Mouse (Mus musculus): ENCODE data around the gene Crygc. TPM values are rescaled to one million over a fixed set of nuclear protein-coding genes. Genes with fewer than 3 reads are reported as not detected.
A peak's percentile ranks its signal among the peaks of the same experiment; 100 is the strongest.

The Crygc gene
- polyA plus RNA-seq, 1 experiment from 2014 or later = not detected

GRCm38 (mm10) chr1:65109756-65110435 is 36.4 kb upstream of the Crygc start:
- no peaks in the 10 kb centered on the region for H3K27me3 ChIP-seq (ENCODE audit: control insufficient read depth, insufficient read depth, low read length)
- H3K9ac ChIP-seq (ENCODE audit: low read depth, low read length) = no peak overlapping the region
- H3K9me3 ChIP-seq (replicated peaks; ENCODE audit: control insufficient read depth, low read length) = no peaks in the 10 kb centered on the region
- no peak overlapping the region for H3K27ac ChIP-seq (ENCODE audit: low read depth, low read length)
- H3K4me2 ChIP-seq = peak overlapping the region; percentile 19; the same call in 1 of the 2 replicates
- H3K36me3 ChIP-seq (ENCODE audit: control insufficient read depth, insufficient read depth, low read length) = no peaks in the 10 kb centered on the region
- ATAC-seq (replicated peaks; ENCODE audit: insufficient number of reproducible peaks, low FRiP score, low TSS enrichment) = no peak
- no peaks in the 10 kb centered on the region for H3K4me1 ChIP-seq (ENCODE audit: control insufficient read depth, insufficient read depth, low read length)
- no peak overlapping the region for H3K4me3 ChIP-seq (ENCODE audit: low read depth, low read length)
- 59% methylated on average over 25 of the region's 25 CpGs for WGBS (ENCODE audit: insufficient replicate concordance)

- Histone ChIP-seq H3K9ac (ENCODE audit: low read depth, low read length) (no peak overlapping the region), H3K4me3 (ENCODE audit: low read depth, low read length) (no peak overlapping the region), H3K4me1 (ENCODE audit: control insufficient read depth, insufficient read depth, low read length) (no peaks in the 10 kb centered on the region), H3K9me3 (replicated peaks; ENCODE audit: control insufficient read depth, low read length) (no peaks in the 10 kb centered on the region), H3K27me3 (ENCODE audit: control insufficient read depth, insufficient read depth, low read length) (no peaks in the 10 kb centered on the region), H3K4me2 (no peak overlapping the region), H3K36me3 (ENCODE audit: control insufficient read depth, insufficient read depth, low read length) (no peaks in the 10 kb centered on the region), H3K27ac (ENCODE audit: low read depth, low read length) (no peak overlapping the region)
- ATAC-seq (replicated peaks; ENCODE audit: insufficient number of reproducible peaks, low FRiP score, low TSS enrichment) = no peak
- WGBS (ENCODE audit: insufficient replicate concordance) = 85% methylated on average over 8 of the region's 8 CpGs
Measured at GRCm38 (mm10) chr1:65109196-65109595, 35.7 kb upstream of the Crygc start.

- no peak for ATAC-seq (replicated peaks; ENCODE audit: insufficient number of reproducible peaks, low FRiP score, low TSS enrichment)
- Histone ChIP-seq H3K9me3 (replicated peaks; ENCODE audit: control insufficient read depth, low read length) (no peaks in the 10 kb centered on the region), H3K4me3 (ENCODE audit: low read depth, low read length) (no peak overlapping the region), H3K36me3 (ENCODE audit: control insufficient read depth, insufficient read depth, low read length) (no peaks in the 10 kb centered on the region), H3K4me1 (ENCODE audit: control insufficient read depth, insufficient read depth, low read length) (no peaks in the 10 kb centered on the region), H3K27me3 (ENCODE audit: control insufficient read depth, insufficient read depth, low read length) (no peaks in the 10 kb centered on the region), H3K9ac (ENCODE audit: low read depth, low read length) (no peak overlapping the region), H3K4me2 (no peak overlapping the region), H3K27ac (ENCODE audit: low read depth, low read length) (no peak overlapping the region)
- WGBS (ENCODE audit: insufficient replicate concordance) = 82% methylated on average over 10 of the region's 10 CpGs
Measured at GRCm38 (mm10) chr1:65107654-65108279, 34.3 kb upstream of the Crygc start.

- ATAC-seq (replicated peaks; ENCODE audit: insufficient number of reproducible peaks, low FRiP score, low TSS enrichment) = no peak
- Histone ChIP-seq H3K27ac (ENCODE audit: low read depth, low read length) (no peak within 1 kb of the TSS), H3K27me3 (ENCODE audit: control insufficient read depth, insufficient read depth, low read length) (no peaks in the 10 kb centered on the region), H3K9ac (ENCODE audit: low read depth, low read length) (no peak within 1 kb of the TSS), H3K4me3 (ENCODE audit: low read depth, low read length) (no peak within 1 kb of the TSS), H3K36me3 (ENCODE audit: control insufficient read depth, insufficient read depth, low read length) (no peaks in the 10 kb centered on the region), H3K9me3 (replicated peaks; ENCODE audit: control insufficient read depth, low read length) (no peaks in the 10 kb centered on the region), H3K4me1 (ENCODE audit: control insufficient read depth, insufficient read depth, low read length) (no peaks in the 10 kb centered on the region), H3K4me2 (no peak within 1 kb of the TSS)
- WGBS (ENCODE audit: insufficient replicate concordance) = 79% methylated on average over 11 of the region's 11 CpGs
Measured at GRCm38 (mm10) chr1:65103273-65103672, 29.8 kb upstream of the Crygc start, which contains the start of gene Cryga. Cryga (minus strand) TSS chr1:65103373.

- no peak overlapping the region for H3K4me2 ChIP-seq
- H3K4me1 ChIP-seq (ENCODE audit: control insufficient read depth, insufficient read depth, low read length) = no peaks in the 10 kb centered on the region
- no peaks in the 10 kb centered on the region for H3K27me3 ChIP-seq (ENCODE audit: control insufficient read depth, insufficient read depth, low read length)
- no peak overlapping the region for H3K27ac ChIP-seq (ENCODE audit: low read depth, low read length)
- H3K4me3 ChIP-seq (ENCODE audit: low read depth, low read length) = no peak overlapping the region
- H3K9ac ChIP-seq (ENCODE audit: low read depth, low read length) = no peak overlapping the region
- 79% methylated on average over 3 of the region's 3 CpGs for WGBS (ENCODE audit: insufficient replicate concordance)
- no peak for ATAC-seq (replicated peaks; ENCODE audit: insufficient number of reproducible peaks, low FRiP score, low TSS enrichment)
- H3K36me3 ChIP-seq (ENCODE audit: control insufficient read depth, insufficient read depth, low read length) = no peaks in the 10 kb centered on the region
- no peaks in the 10 kb centered on the region for H3K9me3 ChIP-seq (replicated peaks; ENCODE audit: control insufficient read depth, low read length)
Measured at GRCm38 (mm10) chr1:65096953-65097352, 23.5 kb upstream of the Crygc start.

- Histone ChIP-seq H3K4me3 (ENCODE audit: low read depth, low read length) (no peak overlapping the region), H3K9me3 (replicated peaks; ENCODE audit: control insufficient read depth, low read length) (no peaks in the 10 kb centered on the region), H3K27ac (ENCODE audit: low read depth, low read length) (no peak overlapping the region), H3K4me1 (ENCODE audit: control insufficient read depth, insufficient read depth, low read length) (no peaks in the 10 kb centered on the region), H3K27me3 (ENCODE audit: control insufficient read depth, insufficient read depth, low read length) (no peaks in the 10 kb centered on the region), H3K36me3 (ENCODE audit: control insufficient read depth, insufficient read depth, low read length) (no peaks in the 10 kb centered on the region), H3K4me2 (no peak overlapping the region), H3K9ac (ENCODE audit: low read depth, low read length) (no peak overlapping the region)
- 86% methylated on average over 3 of the region's 3 CpGs for WGBS (ENCODE audit: insufficient replicate concordance)
- ATAC-seq (replicated peaks; ENCODE audit: insufficient number of reproducible peaks, low FRiP score, low TSS enrichment) = no peak
Measured at GRCm38 (mm10) chr1:65091566-65091965, 18.1 kb upstream of the Crygc start.

GRCm38 (mm10) chr1:65090370-65090769 is 16.9 kb upstream of the Crygc start:
- Histone ChIP-seq H3K36me3 (ENCODE audit: control insufficient read depth, insufficient read depth, low read length) (no peaks in the 10 kb centered on the region), H3K4me3 (ENCODE audit: low read depth, low read length) (no peak overlapping the region), H3K27me3 (ENCODE audit: control insufficient read depth, insufficient read depth, low read length) (no peaks in the 10 kb centered on the region), H3K4me2 (no peak overlapping the region), H3K9me3 (replicated peaks; ENCODE audit: control insufficient read depth, low read length) (no peaks in the 10 kb centered on the region), H3K9ac (ENCODE audit: low read depth, low read length) (no peak overlapping the region), H3K4me1 (ENCODE audit: control insufficient read depth, insufficient read depth, low read length) (no peaks in the 10 kb centered on the region), H3K27ac (ENCODE audit: low read depth, low read length) (no peak overlapping the region)
- 64% methylated on average over 2 of the region's 2 CpGs for WGBS (ENCODE audit: insufficient replicate concordance)
- no peak for ATAC-seq (replicated peaks; ENCODE audit: insufficient number of reproducible peaks, low FRiP score, low TSS enrichment)

- WGBS (ENCODE audit: insufficient replicate concordance) = 60% methylated on average over 6 of the region's 6 CpGs
- Histone ChIP-seq H3K27me3 (ENCODE audit: control insufficient read depth, insufficient read depth, low read length) (no peaks in the 10 kb centered on the region), H3K27ac (ENCODE audit: low read depth, low read length) (no peak overlapping the region), H3K9ac (ENCODE audit: low read depth, low read length) (no peak overlapping the region), H3K36me3 (ENCODE audit: control insufficient read depth, insufficient read depth, low read length) (no peaks in the 10 kb centered on the region), H3K9me3 (replicated peaks; ENCODE audit: control insufficient read depth, low read length) (no peaks in the 10 kb centered on the region), H3K4me1 (ENCODE audit: control insufficient read depth, insufficient read depth, low read length) (no peaks in the 10 kb centered on the region), H3K4me3 (ENCODE audit: low read depth, low read length) (no peak overlapping the region), H3K4me2 (no peak overlapping the region)
- no peak for ATAC-seq (replicated peaks; ENCODE audit: insufficient number of reproducible peaks, low FRiP score, low TSS enrichment)
Measured at GRCm38 (mm10) chr1:65088567-65089356, 15.3 kb upstream of the Crygc start.
